Mouse (Mus musculus) fibroblast of lung, adult 2 months (primary cell): ENCODE results near the gene Cbx4.

Experiments used
- DNase-seq: peaks from one replicate; pipeline ENCODE4 v3.0.0-alpha.2; 2011; ENCODE audit warnings: low read depth

The Cbx4 gene

DNA sequence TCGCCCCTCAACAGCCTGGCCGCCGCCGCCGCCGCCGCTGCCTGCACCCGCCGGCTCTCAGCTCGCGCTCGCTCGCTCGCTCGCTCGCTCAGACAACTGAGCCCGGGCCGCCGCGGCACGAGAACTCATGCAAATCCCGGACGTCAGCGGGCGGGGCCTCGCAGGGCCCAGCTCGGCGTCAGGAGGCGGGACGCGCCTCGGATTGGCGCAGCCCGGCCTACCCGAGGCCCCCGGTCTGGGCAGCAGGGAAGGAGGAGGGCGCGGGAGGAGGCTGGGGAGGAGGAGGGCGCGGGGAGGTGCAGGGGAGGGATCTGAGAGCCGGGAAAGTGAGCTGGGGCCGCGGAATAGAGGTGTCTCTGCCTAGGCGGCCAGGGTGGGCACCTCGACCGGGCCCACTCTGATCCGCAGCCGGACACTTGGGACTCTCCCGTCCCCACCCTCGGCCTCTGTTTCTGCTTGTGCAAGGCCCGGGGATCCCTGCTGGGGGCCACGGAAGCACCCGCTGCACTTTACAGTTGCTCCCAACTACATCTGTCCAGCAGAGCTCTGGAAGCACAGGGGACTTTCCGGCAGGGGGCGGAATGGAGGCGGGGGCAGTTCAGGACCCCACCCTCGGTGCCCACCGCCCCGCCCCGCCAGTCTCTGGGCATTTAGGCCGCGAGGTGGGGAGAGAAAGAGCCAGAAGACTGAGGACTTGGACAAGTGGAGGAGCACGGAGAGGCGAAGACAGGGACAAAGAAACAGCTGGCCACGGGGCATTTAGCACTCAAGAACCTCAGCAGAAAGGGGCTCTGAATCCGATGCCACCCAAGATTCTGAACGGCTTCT lies at the start of gene Cbx4:
Gene Cbx4 (minus strand): TSS at position 78 of the 828 bp plus-strand sequence.
- DNase-seq, result peak; percentile 81

- no peak for DNase-seq
These were observed 48.6 kb upstream of the Cbx4 start for GRCm38 (mm10) chr11:119134586-119134985.

DNA sequence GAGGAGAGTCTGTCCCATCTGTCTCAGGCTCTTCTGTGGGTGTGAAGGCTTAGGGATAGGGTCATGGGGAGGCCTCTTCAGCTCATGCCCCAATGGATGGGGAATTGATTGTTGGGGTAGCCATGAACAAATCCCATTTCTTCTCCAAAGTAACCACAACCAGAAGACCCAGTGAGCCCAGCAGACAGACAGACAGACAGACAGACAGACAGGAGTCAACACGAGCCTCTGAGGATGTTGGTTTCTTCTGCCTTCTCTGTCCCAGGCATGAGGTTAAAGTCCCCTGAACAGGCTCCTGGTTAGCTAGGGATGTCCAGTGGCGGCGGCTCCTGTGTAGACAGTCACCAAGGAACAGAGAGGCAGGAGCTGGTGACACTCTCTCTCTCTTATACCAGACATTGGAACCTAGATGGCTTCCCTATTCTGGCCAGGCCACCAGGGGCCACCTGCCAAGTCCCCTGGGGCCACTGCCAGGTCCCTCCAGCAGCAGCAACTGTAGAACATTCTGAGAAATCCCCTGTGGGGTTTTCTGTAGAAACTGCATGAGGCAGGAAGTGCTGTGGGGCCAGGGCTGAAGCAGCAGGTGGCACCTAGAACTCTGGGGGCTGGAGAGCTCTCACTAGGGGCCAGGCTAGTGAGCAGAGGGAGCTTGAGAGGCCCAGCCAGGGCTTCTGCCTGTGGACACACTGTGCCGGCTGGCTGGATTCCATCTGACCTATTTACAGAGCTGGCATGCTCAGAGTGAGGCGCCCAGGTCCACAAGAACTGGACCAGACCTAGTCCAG lies 47.6 kb upstream of the Cbx4 start:
- DNase-seq, result no peak

GRCm38 (mm10) chr11:119132198-119133035 lies 46.4 kb upstream of the Cbx4 start:
- DNase-seq, result no peak

GRCm38 (mm10) chr11:119130081-119130765 lies 44.2 kb upstream of the Cbx4 start:
- no peak for DNase-seq

DNA sequence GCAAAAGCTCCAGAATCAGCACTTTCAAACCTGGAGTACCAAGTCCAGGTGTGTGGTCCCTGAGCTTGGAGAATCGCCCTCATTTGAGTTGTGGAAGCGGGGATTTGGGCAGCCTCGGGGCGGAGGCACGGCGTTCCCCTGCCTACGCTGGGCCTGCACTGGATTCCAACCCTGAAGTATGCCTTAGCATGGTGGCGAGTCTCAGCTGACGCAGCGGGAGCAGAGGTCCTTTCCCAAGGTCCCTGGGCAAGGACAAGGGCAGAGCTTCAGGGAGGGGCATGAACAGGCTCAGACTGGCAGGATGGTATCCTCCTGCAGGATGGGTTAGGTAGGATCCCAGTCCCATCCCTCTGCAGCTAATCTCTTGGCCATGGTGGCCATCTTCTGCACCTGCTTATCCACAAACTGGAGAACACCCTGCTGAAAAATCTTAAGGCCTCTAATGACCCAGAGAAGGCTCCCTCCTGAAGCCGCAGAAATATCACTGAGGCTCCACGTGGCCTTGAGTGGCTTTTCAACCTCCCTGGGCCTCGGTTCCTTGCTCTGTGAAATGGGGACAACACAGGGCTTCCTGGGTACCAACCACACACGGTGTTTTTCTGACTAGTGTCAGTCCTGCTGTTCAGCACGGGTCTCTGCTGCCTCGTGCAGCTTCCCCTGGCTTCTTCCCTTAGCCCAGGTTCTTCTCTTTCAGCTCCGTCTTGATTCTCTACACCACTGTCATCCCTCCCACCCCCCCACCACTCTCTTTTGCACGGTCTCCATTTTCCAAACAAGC lies 43.4 kb upstream of the Cbx4 start:
- DNase-seq, result no peak

GRCm38 (mm10) chr11:119128668-119129280 lies 42.8 kb upstream of the Cbx4 start:
- DNase-seq, result no peak

- DNase-seq, result peak; percentile 38
These were observed 41.9 kb upstream of the Cbx4 start for GRCm38 (mm10) chr11:119127686-119128473.

DNA sequence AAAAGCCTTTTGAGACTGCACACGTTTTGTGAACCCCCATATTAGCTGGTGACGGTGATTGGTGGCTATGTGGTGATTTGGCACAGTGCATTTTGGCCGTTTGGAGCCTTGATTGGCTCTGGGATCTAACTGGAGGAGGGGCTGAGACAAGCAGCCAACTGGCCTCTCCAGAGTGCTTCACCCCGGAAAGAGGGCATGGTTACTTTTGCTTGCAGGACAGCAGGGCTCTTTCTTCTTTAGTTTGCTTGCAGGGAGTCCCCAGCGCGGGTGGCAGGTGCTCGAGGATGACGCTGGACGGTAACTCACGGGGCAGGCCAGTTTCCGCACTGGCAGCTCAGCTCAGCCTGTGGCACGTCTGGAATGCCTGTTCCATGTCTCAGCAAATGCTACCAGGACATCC lies 41.1 kb upstream of the Cbx4 start:
- no peak for DNase-seq

GRCm38 (mm10) chr11:119125929-119126861 lies 40.2 kb upstream of the Cbx4 start:
- peak; percentile 91 for DNase-seq

GRCm38 (mm10) chr11:119124536-119124935 lies 38.5 kb upstream of the Cbx4 start:
- DNase-seq, result no peak

- no peak for DNase-seq
These were observed 37.7 kb upstream of the Cbx4 start for GRCm38 (mm10) chr11:119123522-119124319.

- DNase-seq, result no peak
These were observed 36.4 kb upstream of the Cbx4 start for GRCm38 (mm10) chr11:119122396-119122795.

GRCm38 (mm10) chr11:119118905-119119304 lies 32.9 kb upstream of the Cbx4 start:
- DNase-seq, result no peak

GRCm38 (mm10) chr11:119117945-119118344 lies 31.9 kb upstream of the Cbx4 start:
- DNase-seq, result no peak

- no peak for DNase-seq
These were observed 31.0 kb upstream of the Cbx4 start for GRCm38 (mm10) chr11:119116992-119117391.

DNA sequence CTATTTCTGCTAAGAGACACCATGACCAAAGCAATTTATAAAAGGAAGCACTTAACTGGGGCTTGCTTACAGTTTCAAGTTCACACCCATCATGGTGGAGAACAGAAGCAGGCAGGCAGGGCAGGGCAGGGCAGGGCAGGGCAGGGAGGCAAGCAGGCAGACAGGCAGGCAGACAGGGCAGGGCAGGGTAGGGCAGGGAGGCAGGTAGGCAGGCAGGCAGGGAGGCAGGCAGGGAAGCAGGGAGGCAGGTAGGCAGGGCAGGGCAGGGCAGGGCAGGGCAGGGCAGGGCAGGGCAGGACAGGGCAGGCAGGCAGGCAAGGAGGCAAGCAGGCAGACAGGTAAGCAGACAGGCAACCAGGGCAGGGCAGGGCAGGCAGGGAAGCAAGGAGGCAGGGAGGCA lies 26.7 kb upstream of the Cbx4 start:
- DNase-seq, result no peak

- no peak for DNase-seq
These were observed 25.3 kb upstream of the Cbx4 start for GRCm38 (mm10) chr11:119111345-119111744.
